Mouse (Mus musculus) ovary, postnatal 10 days (tissue): Measurements from ENCODE around the gene Ino80d.
A peak's percentile ranks its signal among the peaks of the same experiment; 100 is the strongest.

Experiments used
- DNase-seq: peaks from one replicate; pipeline ENCODE4 v3.0.0; 2022; ENCODE audit warnings: low spot score

Gene Ino80d

GRCm38 (mm10) chr1:62991021-62991420, 123.4 kb downstream of the Ino80d start:
- no peak for DNase-seq

GRCm38 (mm10) chr1:62987561-62987960, 126.9 kb downstream of the Ino80d start:
- DNase-seq = no peak

DNA sequence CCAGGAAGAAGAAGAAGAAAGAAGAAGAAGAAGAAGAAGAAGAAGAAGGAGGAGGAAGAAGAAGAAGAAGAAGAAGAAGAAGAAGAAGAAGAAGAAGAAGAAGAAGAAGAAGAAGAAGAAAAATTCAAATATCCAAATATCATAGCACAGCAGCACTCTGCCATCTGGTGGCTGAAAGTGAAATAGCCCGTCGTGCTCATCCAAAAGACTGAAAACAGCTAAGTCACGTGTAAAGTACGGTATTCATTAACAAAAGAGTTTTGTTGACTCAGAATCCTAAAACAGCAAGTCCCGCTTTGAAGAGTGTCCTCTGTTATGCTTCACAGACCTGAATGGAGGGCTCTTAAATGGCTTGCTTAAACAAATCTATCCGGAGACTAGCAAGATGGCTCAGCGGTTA, 128.2 kb downstream of the Ino80d start:
- peak; percentile 27 for DNase-seq

DNA sequence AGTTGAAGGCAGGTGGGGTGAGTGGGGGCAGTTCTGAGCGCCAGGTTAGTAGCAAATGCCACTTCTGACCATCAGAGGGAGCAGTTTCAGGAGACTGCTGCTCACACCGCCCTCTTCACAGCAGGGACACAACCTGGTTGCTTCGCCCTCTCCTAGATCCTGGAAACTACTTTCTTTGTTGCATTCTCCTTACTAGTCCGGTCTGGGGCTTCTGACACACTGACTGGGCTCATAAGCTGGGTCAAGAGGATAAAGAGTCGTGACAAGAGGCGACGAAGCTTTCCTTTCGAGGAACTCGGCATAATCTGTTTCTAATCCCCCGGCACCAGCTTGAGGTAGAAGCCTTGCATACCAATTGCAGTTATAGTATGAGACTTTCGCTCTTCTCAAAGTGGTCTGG, 129.9 kb downstream of the Ino80d start:
- DNase-seq = peak; percentile 13

GRCm38 (mm10) chr1:62976742-62977141, 137.7 kb downstream of the Ino80d start:
- DNase-seq = no peak

GRCm38 (mm10) chr1:62966885-62967284, 147.6 kb downstream of the Ino80d start:
- no peak for DNase-seq

DNA sequence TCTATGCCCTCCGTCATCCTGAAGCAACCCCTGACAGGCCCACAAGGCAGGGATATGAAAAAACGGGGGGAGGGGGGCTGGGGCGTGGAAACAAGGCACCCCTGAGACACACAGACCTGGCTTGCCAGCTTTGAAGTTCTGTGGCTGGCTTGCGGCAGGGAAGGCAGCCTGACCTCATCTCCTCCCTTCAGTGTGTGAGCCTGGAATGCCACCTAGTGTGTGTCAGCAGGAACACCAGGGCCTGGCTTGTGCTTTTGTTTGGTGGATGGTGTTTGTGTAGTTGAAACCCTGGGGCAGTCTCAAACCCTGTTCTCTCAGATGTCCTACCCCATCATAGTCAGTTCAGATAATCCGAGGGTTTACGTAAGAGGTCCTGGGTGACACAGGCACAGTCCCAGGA, 150.2 kb downstream of the Ino80d start:
- no peak for DNase-seq

DNA sequence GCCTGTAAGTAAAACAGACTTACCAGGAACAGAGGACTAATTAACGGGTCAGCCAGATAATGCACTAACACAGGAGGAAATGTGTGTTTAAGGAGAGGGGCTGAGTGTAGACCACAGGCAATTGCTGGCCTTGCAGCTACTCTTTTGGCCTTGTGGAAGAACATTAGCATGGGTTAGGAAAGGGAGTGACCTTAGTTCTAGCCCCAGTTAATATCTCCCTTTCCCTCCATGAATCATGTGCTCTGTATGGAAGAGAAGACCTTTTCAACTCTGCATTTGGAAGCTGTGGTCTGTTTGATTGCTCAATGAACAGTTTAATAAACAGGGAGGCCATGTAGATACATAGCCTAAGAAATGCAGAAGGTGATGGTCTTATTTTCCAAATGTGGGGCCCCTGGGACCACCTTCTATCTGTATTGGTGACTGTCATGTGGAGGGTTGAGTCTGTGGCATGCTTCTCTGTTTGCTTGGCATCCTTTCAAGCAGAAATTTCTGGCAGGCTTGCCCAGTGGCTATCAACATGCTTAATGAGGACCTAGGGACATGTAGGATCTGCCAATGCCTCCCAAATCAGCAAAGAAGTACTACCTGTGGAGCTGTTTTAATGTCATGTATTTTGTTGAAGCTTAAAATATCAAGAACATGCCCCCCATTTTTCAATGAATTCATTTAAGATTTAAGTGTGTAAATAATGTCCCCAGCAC, 157.4 kb downstream of the Ino80d start:
- DNase-seq = no peak

DNA sequence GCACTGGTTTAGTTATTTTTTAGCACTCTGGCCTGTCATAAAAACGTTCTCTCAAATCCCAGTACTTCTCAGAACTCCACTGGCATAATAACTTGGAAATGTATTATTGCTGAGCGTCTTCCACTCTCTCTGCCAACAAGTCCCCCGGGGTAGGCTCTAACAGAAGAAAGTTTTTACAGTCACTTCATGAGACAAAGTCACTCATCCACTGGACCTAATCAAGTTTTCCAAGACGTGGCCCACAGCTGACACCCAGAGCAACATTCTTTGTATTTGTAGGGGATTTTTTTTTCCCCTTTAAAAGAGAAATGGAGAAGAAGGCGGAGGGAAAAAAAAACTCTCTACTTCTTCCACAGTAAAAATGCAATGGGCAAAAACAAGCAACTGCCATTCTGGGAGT, 157.9 kb downstream of the Ino80d start:
- DNase-seq = no peak

DNA sequence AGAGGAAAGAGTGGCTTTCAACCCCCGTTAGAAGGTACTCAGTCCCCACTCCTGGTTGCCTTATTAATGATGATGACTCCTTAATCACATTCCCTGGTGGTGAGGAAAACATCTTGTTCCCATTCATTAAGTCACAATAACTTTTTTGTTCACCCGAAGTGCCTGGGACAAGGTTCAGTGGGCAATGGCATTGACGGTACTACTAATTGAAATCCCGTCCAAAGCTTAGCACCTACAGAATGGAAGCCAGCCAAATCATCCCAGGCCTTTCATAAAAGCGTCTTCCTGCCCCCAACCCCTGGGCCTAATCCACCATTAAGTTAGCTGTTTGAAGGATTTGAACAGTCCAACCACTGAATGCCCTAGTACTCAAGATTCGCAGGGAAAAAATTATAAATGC, 159.1 kb downstream of the Ino80d start:
- DNase-seq = no peak

DNA sequence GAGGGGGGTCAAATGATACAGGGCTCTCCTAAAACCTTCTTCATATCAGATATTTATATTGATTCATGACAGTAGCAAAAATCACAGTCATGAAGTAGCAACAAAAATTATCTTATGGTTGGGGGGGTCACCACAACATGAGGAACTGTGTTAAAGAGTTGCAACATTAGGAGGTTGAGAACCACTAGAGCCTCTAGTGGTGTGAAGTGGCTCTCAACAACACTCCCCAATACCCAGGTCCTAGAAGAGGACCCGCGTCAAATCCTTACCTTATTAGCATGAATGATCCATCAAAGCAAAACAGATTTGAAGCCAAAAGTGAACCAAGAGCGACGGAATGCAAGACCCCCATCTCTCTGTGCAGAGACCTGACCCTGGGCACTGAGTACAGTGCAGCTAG, 161.4 kb downstream of the Ino80d start:
- no peak for DNase-seq

- DNase-seq = no peak
These were observed 162.1 kb downstream of the Ino80d start for GRCm38 (mm10) chr1:62952319-62952718.

- peak; percentile 17 for DNase-seq
These were observed 163.2 kb downstream of the Ino80d start for GRCm38 (mm10) chr1:62951067-62951809.

- no peak for DNase-seq
These were observed 163.9 kb downstream of the Ino80d start for GRCm38 (mm10) chr1:62950526-62950925.

- DNase-seq = no peak
These were observed 166.7 kb downstream of the Ino80d start for GRCm38 (mm10) chr1:62947807-62948206.

DNA sequence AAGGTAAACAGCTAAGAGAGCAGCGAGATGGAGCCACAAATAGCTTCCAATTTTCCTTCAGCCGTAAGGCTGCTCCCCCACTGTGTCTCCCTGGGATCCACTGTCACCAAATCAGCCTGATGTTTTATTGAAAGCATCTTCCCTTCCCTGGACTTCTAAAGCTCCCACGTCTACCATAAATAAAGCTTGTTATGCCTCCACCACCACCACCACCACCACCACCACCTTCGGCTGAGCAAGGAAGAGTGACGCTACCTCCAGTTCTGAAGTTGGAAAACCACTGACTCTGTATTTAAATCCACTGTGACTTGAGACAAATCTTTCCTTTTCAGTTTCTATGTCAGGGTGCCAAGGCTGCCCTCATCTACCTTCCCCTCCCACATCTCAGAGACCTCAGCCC, 167.5 kb downstream of the Ino80d start:
- no peak for DNase-seq

- DNase-seq = no peak
These were observed 179.6 kb downstream of the Ino80d start for GRCm38 (mm10) chr1:62934752-62935329.

- no peak for DNase-seq
These were observed 180.4 kb downstream of the Ino80d start for GRCm38 (mm10) chr1:62934100-62934513.

GRCm38 (mm10) chr1:62933288-62934099, 181.0 kb downstream of the Ino80d start:
- DNase-seq = no peak

GRCm38 (mm10) chr1:62929477-62929876, 185.0 kb downstream of the Ino80d start:
- DNase-seq = peak; percentile 66

- DNase-seq = no peak
These were observed 195.2 kb downstream of the Ino80d start for GRCm38 (mm10) chr1:62919219-62919618.

GRCm38 (mm10) chr1:62916609-62917008, 197.9 kb downstream of the Ino80d start:
- DNase-seq = no peak
